Mouse (Mus musculus) limb, embryonic 15.5 days (tissue): ENCODE measurements around the gene Stk33. TPM values are rescaled to one million over a fixed set of nuclear protein-coding genes. Genes with fewer than 3 reads are reported as not detected.

Source experiments
- ATAC-seq: fragments of 200-750 bp; cut with Nextera tagmentation; 2 replicates; pipeline ENCODE4 v1.8.0; 2017; ENCODE audit warnings: low read depth, moderate TSS enrichment; ENCODE audit not compliant: insufficient number of reproducible peaks, low FRiP score, low TSS enrichment
- H3K27ac ChIP-seq: fragments of 300-500 bp; sonication (generic); 2 replicates; pipeline ENCODE4 v1.5.1; 2015; ENCODE audit warnings: moderate library complexity, mild to moderate bottlenecking, inconsistent platforms
- H3K27me3 ChIP-seq: fragments of 300-500 bp; sonication (generic); 2 replicates; pipeline ENCODE4 v1.6.1; 2015; ENCODE audit warnings: inconsistent platforms
- H3K36me3 ChIP-seq: fragments of 300-500 bp; sonication (generic); 2 replicates; pipeline ENCODE4 v1.6.1; 2015; ENCODE audit warnings: inconsistent platforms
- H3K4me1 ChIP-seq: fragments of 300-500 bp; sonication (generic); 2 replicates; pipeline ENCODE4 v1.6.1; 2015; ENCODE audit warnings: inconsistent platforms
- H3K4me2 ChIP-seq: fragments of 300-500 bp; sonication (generic); 2 replicates; pipeline ENCODE4 v1.6.1; 2015; ENCODE audit warnings: mild to moderate bottlenecking, inconsistent platforms
- H3K4me3 ChIP-seq: fragments of 300-500 bp; sonication (generic); 2 replicates; pipeline ENCODE4 v1.5.1; 2015; ENCODE audit warnings: mild to moderate bottlenecking, inconsistent platforms
- H3K9ac ChIP-seq: fragments of 300-500 bp; sonication (generic); 2 replicates; pipeline ENCODE4 v1.6.1; 2015; ENCODE audit warnings: inconsistent platforms
- H3K9me3 ChIP-seq: fragments of 300-500 bp; sonication (generic); 2 replicates; pipeline ENCODE4 v1.6.1; 2016; ENCODE audit warnings: inconsistent platforms
- WGBS: fragments of 180-500 bp; shearing (Covaris S2); methylation state at CpG from one replicate; pipeline ENCODE4 v1.1.7; 2015; 5-methylcytosine and 5-hydroxymethylcytosine counted together
- polyA plus RNA-seq: library from polyadenylated mRNA; unstranded; fragments of >200 nt; fragmentation: Nextera tagmentation; extraction: Ambion mirVana; gene quantifications from 2 replicates; pipeline ENCODE4 v1.2.1, GENCODE M21; 2015

Stk33 gene
- polyA plus RNA-seq, 1 experiment from 2014 or later = 1.2 TPM

- no peak overlapping the region for H3K4me3 ChIP-seq
- no peak overlapping the region for H3K4me2 ChIP-seq
- H3K9ac ChIP-seq = no peak overlapping the region
- no peak overlapping the region for H3K27ac ChIP-seq
- H3K9me3 ChIP-seq = no peaks in the 10 kb centered on the region
- H3K36me3 ChIP-seq = no peaks in the 10 kb centered on the region
- no peaks in the 10 kb centered on the region for H3K27me3 ChIP-seq
- H3K4me1 ChIP-seq = peaks cover 6% of the 10 kb centered on the region; the same call in 1 of the 2 replicates
- WGBS = 38% methylated on average over 2 of the region's 2 CpGs
- no peak for ATAC-seq
Observed at GRCm38 (mm10) chr7:109234882-109235640, 203.8 kb downstream of the Stk33 start.

- Histone ChIP-seq H3K4me3 (no peak overlapping the region), H3K4me2 (no peak overlapping the region), H3K27ac (no peak overlapping the region), H3K4me1 (peaks cover 6% of the 10 kb centered on the region; the same call in 1 of the 2 replicates), H3K27me3 (no peaks in the 10 kb centered on the region), H3K36me3 (no peaks in the 10 kb centered on the region), H3K9me3 (no peaks in the 10 kb centered on the region), H3K9ac (no peak overlapping the region)
- 56% methylated on average over 5 of the region's 5 CpGs for WGBS
- ATAC-seq = no peak
Observed at GRCm38 (mm10) chr7:109234476-109234875, 204.4 kb downstream of the Stk33 start.

GRCm38 (mm10) chr7:109231881-109232321 lies 207.0 kb downstream of the Stk33 start:
- no peak overlapping the region for H3K27ac ChIP-seq
- no peaks in the 10 kb centered on the region for H3K9me3 ChIP-seq
- no peak overlapping the region for H3K9ac ChIP-seq
- no peak for ATAC-seq
- peaks cover 6% of the 10 kb centered on the region; the same call in 1 of the 2 replicates for H3K4me1 ChIP-seq
- H3K4me2 ChIP-seq = no peak overlapping the region
- H3K36me3 ChIP-seq = no peaks in the 10 kb centered on the region
- H3K4me3 ChIP-seq = no peak overlapping the region
- H3K27me3 ChIP-seq = no peaks in the 10 kb centered on the region
- 26% methylated on average over 11 of the region's 11 CpGs for WGBS

GRCm38 (mm10) chr7:109231307-109231706 lies 207.6 kb downstream of the Stk33 start:
- 48% methylated on average over 5 of the region's 5 CpGs for WGBS
- Histone ChIP-seq H3K9me3 (no peaks in the 10 kb centered on the region), H3K9ac (no peak overlapping the region), H3K27ac (no peak overlapping the region), H3K36me3 (no peaks in the 10 kb centered on the region), H3K4me3 (no peak overlapping the region), H3K4me2 (no peak overlapping the region), H3K4me1 (peaks cover 6% of the 10 kb centered on the region; the same call in 1 of the 2 replicates), H3K27me3 (no peaks in the 10 kb centered on the region)
- ATAC-seq = peak; percentile 33; the same call in 1 of the 2 replicates

GRCm38 (mm10) chr7:109230806-109231205 lies 208.1 kb downstream of the Stk33 start:
- Histone ChIP-seq H3K36me3 (no peaks in the 10 kb centered on the region), H3K4me2 (no peak overlapping the region), H3K9ac (no peak overlapping the region), H3K4me3 (no peak overlapping the region), H3K27ac (no peak overlapping the region), H3K27me3 (no peaks in the 10 kb centered on the region), H3K4me1 (peaks cover 6% of the 10 kb centered on the region; the same call in 1 of the 2 replicates), H3K9me3 (no peaks in the 10 kb centered on the region)
- 14% methylated on average over 2 of the region's 2 CpGs for WGBS
- no peak for ATAC-seq

Other genes with a start within 250 kb of the Stk33 start
- gene Trim66, start 69.1 kb upstream of the Stk33 start, polyA plus RNA-seq = 0.04 and 0.11 TPM in 2 replicates
- gene Rpl27a, start 80.1 kb upstream of the Stk33 start, polyA plus RNA-seq = 113 and 140 TPM in 2 replicates